Mouse (Mus musculus) ES-Bruce4 (cell line): ENCODE data around the gene Anxa1.

Experiments
- CTCF ChIP-seq: IDR thresholded peaks from one replicate; pipeline ENCODE4 v1.8.1; 2011; ENCODE audit warnings: low read depth, low read length
- POLR2A ChIP-seq: IDR thresholded peaks from one replicate; pipeline ENCODE4 v1.8.1; 2011; ENCODE audit warnings: low read length; ENCODE audit not compliant: insufficient read depth

DNA sequence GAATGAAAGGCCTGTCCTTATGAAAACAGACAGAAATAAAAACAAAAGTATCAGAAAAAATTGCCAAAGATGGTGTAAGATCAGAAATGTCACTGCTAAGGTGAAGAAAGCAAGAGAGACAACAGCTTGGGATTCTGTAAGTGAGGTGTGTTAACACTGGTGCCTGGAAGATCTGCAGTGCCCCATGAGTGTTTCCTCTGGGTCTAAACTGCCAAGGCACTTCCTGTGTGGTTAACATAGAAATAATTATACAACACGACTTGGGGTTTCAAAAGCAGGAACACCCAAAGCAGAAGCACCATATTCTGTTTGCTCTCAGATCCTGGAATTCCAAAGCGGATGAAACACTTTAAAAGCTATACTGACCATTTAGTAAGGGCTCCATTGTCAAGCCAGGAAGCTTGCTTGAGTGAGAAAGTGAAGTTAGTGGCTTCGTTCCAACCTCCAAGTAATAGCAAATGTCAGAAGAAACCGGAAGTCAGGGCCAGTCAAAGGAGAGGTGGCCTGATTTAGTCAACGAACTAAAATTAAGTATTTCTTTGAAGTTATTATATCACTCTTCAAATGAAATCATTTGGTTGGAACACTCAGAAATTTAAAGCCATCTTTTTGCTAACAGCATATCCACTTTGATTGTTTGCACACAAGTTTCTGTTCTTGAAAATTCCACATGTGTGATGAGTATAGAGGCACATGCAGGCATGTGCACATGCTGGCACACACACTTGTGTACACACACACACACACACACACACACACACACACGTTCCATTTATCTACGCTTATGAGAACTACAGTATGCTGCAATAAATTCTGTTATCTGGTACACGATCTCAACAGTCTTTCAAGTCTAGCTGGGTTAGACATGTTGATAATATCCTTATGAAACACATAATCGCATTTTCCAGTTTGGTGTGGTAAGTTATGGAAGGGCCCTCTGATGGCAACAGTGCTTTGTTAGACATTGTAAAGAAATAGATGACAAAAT lies 19.1 kb upstream of the Anxa1 start:
- TF ChIP-seq POLR2A (no peak), CTCF (no peak)
